Mouse (Mus musculus) kidney, adult 11 months (tissue): ENCODE measurements around the gene Gm10662.
"Not testable (repeated sequence)": the region's sequence is repeated elsewhere in the genome, so short reads cannot be mapped to it uniquely, and the experiment has no call there.

ENCODE experiments used
- DNase-seq: peaks from one replicate; pipeline ENCODE4 v3.0.0; 2022

The Gm10662 gene

DNA sequence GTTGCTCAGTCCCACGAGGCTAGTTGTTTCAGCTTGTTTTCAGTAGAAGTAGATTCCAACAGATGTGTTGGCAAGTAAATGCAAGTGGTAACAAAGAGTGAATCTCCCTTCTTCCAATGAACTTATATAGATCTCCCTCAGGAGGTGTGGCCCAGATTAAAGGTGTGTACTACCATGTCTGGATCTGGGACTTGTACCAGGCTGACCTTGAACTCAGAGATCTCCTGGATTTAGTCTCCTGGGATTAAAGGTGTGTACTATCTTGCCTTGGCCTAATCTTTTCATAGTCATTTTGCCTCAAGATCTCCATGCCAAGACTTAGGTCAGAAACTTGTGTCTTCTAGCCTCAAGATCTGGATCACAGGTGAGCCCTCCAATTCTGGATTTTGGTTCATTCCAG, at the start of gene Gm10662:
TSS of gene Gm10662 (minus strand) at position 101 of the 400 bp plus-strand sequence.
- not testable (repeated sequence) for DNase-seq

DNA sequence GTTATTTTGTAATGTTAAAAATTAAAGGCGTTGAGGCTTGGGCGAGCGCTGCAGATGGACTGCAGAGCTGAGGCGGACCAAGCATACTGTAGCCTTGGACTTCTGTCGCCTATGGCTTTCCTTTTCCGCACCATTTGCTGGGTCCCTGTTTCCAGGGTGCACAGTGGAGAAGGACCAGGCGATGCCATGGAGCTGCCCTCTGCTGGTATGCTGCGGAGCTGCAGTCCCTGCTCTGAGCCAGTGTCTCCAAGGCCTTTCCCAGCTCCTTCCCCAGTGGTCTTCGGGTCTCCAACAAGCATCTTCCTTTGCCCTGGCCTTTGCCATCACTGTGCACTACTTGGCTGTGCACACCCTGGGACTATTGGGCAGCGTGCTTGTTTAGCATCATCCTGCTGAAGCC, 19.2 kb upstream of the Gm10662 start:
- not testable (repeated sequence) for DNase-seq
